In genomic region chr1:128591721-128592210, GRCm38 (mm10) we compare ENCODE assay signal across 8 mouse cellular contexts. TPM values are rescaled to one million over a fixed set of nuclear protein-coding genes. Genes with fewer than 3 reads are reported as not detected.
DNase-seq lines count a peak whose midpoint lies in the region; ATAC-seq and TF ChIP-seq lines count a peak whose summit lies in the region.

No protein-coding gene starts in this region.

- ATAC-seq in embryonic facial prominence, embryonic 14.5 days (ENCODE audit: low read depth): peak; percentile 2; the same call in 1 of the 2 replicates
- ATAC-seq in hindbrain, postnatal 0 days: no peak

- H3K79me2 ChIP-seq in C2C12 (ENCODE audit: control insufficient read depth, insufficient read depth): peaks cover 5% of the 10 kb centered on the region

- peaks cover 6% of the 10 kb centered on the region; the same call in 1 of the 2 replicates for H3K27me3 ChIP-seq in cerebellum, adult 2 months (ENCODE audit: control insufficient read depth, insufficient read depth, low read length)
- no peaks in the 10 kb centered on the region for H3K27me3 ChIP-seq in C2C12 (ENCODE audit: control insufficient read depth, insufficient read depth, insufficient read length)
- peaks cover 39% of the 10 kb centered on the region for H3K27me3 ChIP-seq in embryonic facial prominence, embryonic 14.5 days (replicated peaks; ENCODE audit: control insufficient read depth, insufficient read depth, low read length)
- H3K27me3 ChIP-seq in hindbrain, postnatal 0 days (ENCODE audit: insufficient read depth, low read length): no peaks in the 10 kb centered on the region
- H3K27me3 ChIP-seq in testis, adult 2 months (ENCODE audit: control insufficient read depth, insufficient read depth, low read length): no peaks in the 10 kb centered on the region; the same call in 1 of the 2 replicates

- TF ChIP-seq CTCF in cerebellum, adult 2 months (IDR thresholded peaks at IDR 0.05; ENCODE audit: borderline replicate concordance, insufficient read depth, low read depth, low read length): no peak
- TF ChIP-seq CTCF in C2C12 (IDR thresholded peaks at IDR 0.05; ENCODE audit: control insufficient read depth, insufficient read depth, insufficient read length): no peak
- no peak for TF ChIP-seq CTCF in hindbrain, postnatal 0 days (IDR thresholded peaks at IDR 0.05; ENCODE audit: low read depth)
- no peak for TF ChIP-seq CTCF in testis, adult 2 months (IDR thresholded peaks at IDR 0.05; ENCODE audit: control insufficient read depth, insufficient read depth, insufficient replicate concordance, low read depth, low read length)

- H3K9me3 ChIP-seq in embryonic facial prominence, embryonic 14.5 days (ENCODE audit: control insufficient read depth, low read length): no peaks in the 10 kb centered on the region
- no peaks in the 10 kb centered on the region for H3K9me3 ChIP-seq in hindbrain, postnatal 0 days (ENCODE audit: low read length)

- peak overlapping the region; percentile 43 for H3ac ChIP-seq in C2C12 (ENCODE audit: control insufficient read depth, insufficient read length, low read depth)

- DNase-seq in cerebellum, adult 2 months: peak in 1 of 2 experiments; percentile 11
- DNase-seq in cerebellum, adult 9-10 months: no peak
- DNase-seq in embryonic facial prominence, embryonic 14.5 days (ENCODE audit: low spot score): peak; percentile 36
- peak; percentile 39 for DNase-seq in hindbrain, postnatal 0 days (ENCODE audit: low spot score)
- DNase-seq in lung, postnatal 36 days: peak; percentile 26
- no peak for DNase-seq in urinary bladder, postnatal 14 days (ENCODE audit: low spot score)

- WGBS in cerebellum, adult 2 months: 1% methylated on average over 20 of the region's 20 CpGs
- under 1% methylated on average over 20 of the region's 20 CpGs for WGBS in embryonic facial prominence, embryonic 14.5 days
- WGBS in hindbrain, postnatal 0 days: under 1% methylated on average over 20 of the region's 20 CpGs

- H3K4me3 ChIP-seq in cerebellum, adult 2 months (replicated peaks; ENCODE audit: insufficient read depth, low read depth, low read length): peak overlapping the region; percentile 58
- H3K4me3 ChIP-seq in C2C12 (ENCODE audit: insufficient read depth, poor library complexity, severe bottlenecking): peak overlapping the region; percentile 38
- H3K4me3 ChIP-seq in embryonic facial prominence, embryonic 14.5 days (ENCODE audit: low read depth, low read length): peak overlapping the region; percentile 56
- H3K4me3 ChIP-seq in hindbrain, postnatal 0 days (ENCODE audit: low read length): peak overlapping the region; percentile 67
- peak overlapping the region; percentile 76 for H3K4me3 ChIP-seq in testis, adult 2 months (ENCODE audit: control insufficient read depth, low read depth, low read length)

- H3K79me3 ChIP-seq in C2C12 (ENCODE audit: low read depth): no peaks in the 10 kb centered on the region

- no peaks in the 10 kb centered on the region for H3K36me3 ChIP-seq in C2C12 (ENCODE audit: control insufficient read depth, insufficient read depth)
- no peaks in the 10 kb centered on the region for H3K36me3 ChIP-seq in embryonic facial prominence, embryonic 14.5 days (ENCODE audit: control insufficient read depth, insufficient read depth, low read length)
- H3K36me3 ChIP-seq in hindbrain, postnatal 0 days (ENCODE audit: insufficient read depth, low read length): no peaks in the 10 kb centered on the region
- H3K36me3 ChIP-seq in testis, adult 2 months (ENCODE audit: control insufficient read depth, insufficient read depth, low read length): no peaks in the 10 kb centered on the region

- no peak overlapping the region for H3K27ac ChIP-seq in cerebellum, adult 2 months (ENCODE audit: insufficient read depth, low read length)
- peak overlapping the region; percentile 39 for H3K27ac ChIP-seq in embryonic facial prominence, embryonic 14.5 days (replicated peaks; ENCODE audit: low read depth, low read length)
- H3K27ac ChIP-seq in hindbrain, postnatal 0 days: peak overlapping the region; percentile 70
- peak overlapping the region; percentile 54; the same call in 1 of the 2 replicates for H3K27ac ChIP-seq in testis, adult 2 months (ENCODE audit: control insufficient read depth, insufficient read depth, low read depth, low read length)

- peak overlapping the region; percentile 92 for H3K4me2 ChIP-seq in embryonic facial prominence, embryonic 14.5 days (ENCODE audit: low read depth, low read length)
- H3K4me2 ChIP-seq in hindbrain, postnatal 0 days (ENCODE audit: low read depth, low read length): peak overlapping the region; percentile 93

- TF ChIP-seq POLR2A in cerebellum, adult 2 months (IDR thresholded peaks at IDR 0.05; ENCODE audit: borderline replicate concordance, insufficient read depth, low read length): no peak
- TF ChIP-seq POLR2A in testis, adult 2 months (IDR thresholded peaks at IDR 0.05; ENCODE audit: control insufficient read depth, low read depth, low read length): no peak

- H3K9ac ChIP-seq in embryonic facial prominence, embryonic 14.5 days (ENCODE audit: low read depth, low read length): peak overlapping the region; percentile 67
- H3K9ac ChIP-seq in hindbrain, postnatal 0 days (replicated peaks; ENCODE audit: low read length): peak overlapping the region; percentile 69

- H3K4me1 ChIP-seq in cerebellum, adult 2 months (ENCODE audit: control insufficient read depth, insufficient read depth, low read length): peaks cover 4% of the 10 kb centered on the region; the same call in 1 of the 2 replicates
- H3K4me1 ChIP-seq in embryonic facial prominence, embryonic 14.5 days (ENCODE audit: control insufficient read depth, insufficient read depth, low read length): peaks cover 21% of the 10 kb centered on the region
- peaks cover 18% of the 10 kb centered on the region; the same call in 1 of the 2 replicates for H3K4me1 ChIP-seq in hindbrain, postnatal 0 days (ENCODE audit: insufficient read depth, low read length)
- peaks cover 17% of the 10 kb centered on the region for H3K4me1 ChIP-seq in testis, adult 2 months (ENCODE audit: control insufficient read depth, insufficient read depth, low read length)

TF ChIP-seq in C2C12, 6 proteins besides CTCF, POLR2A, EP300 and RAD21:
- TF ChIP-seq USF1 (IDR thresholded peaks at IDR 0.05; ENCODE audit: low read depth): no peak
- peak; percentile 20 for TF ChIP-seq MAX (IDR thresholded peaks at IDR 0.05)

RNA-seq across cellular contexts. Expression of gene Cxcr4, which starts 0.3 kb away (rescaled TPM):
- polyA plus RNA-seq in cerebellum, adult 2 months (2012; rRNA removed): 4.3 and 4.6 TPM in 2 replicates
- 27.5 TPM for polyA plus RNA-seq in C2C12 (2012; fragmentation: generic; extraction: Trizol)
- polyA plus RNA-seq in embryonic facial prominence, embryonic 14.5 days (2014; fragmentation: Nextera tagmentation; extraction: Ambion mirVana): 6.7 and 7.1 TPM in 2 replicates
- total RNA-seq in hindbrain, postnatal 0 days (2014; rRNA removed): 76.1 and 95.8 TPM in 2 replicates
- 5.1 and 5.2 TPM in 2 replicates for polyA plus RNA-seq in hindbrain, postnatal 0 days (2015; fragmentation: Nextera tagmentation; extraction: Ambion mirVana)
- 8.7 and 11.1 TPM in 2 replicates for polyA plus RNA-seq in testis, adult 2 months (2012; rRNA removed)

Comparison
In these comparisons a context has a peak if more than half of its experiments do, and no peak if none do; other contexts are left out.
1. DNase-seq: peak in embryonic facial prominence, embryonic 14.5 days (single experiment), hindbrain, postnatal 0 days (single experiment) and lung, postnatal 36 days (single experiment); none in cerebellum, adult 9-10 months (single experiment) and urinary bladder, postnatal 14 days (single experiment).
2. Peak in every context shown above with its lines, with median percentiles within 50 percentile points of each other: H3K4me3 ChIP-seq.